Mouse (Mus musculus): ENCODE results near the gene Crmp1. TPM values are rescaled to one million over a fixed set of nuclear protein-coding genes. Genes with fewer than 3 reads are reported as not detected.

The Crmp1 gene
- polyA plus RNA-seq, 1 experiment = 8.0 TPM

- no peaks in the 10 kb centered on the region for H3K4me1 ChIP-seq (ENCODE audit: control insufficient read depth, insufficient read depth, low read length)
- H3K27me3 ChIP-seq (ENCODE audit: control insufficient read depth, insufficient read depth, low read length) = no peaks in the 10 kb centered on the region
- H3K27ac ChIP-seq (ENCODE audit: control insufficient read depth, insufficient read depth, low read depth, low read length) = no peak overlapping the region
- no peak for TF ChIP-seq POLR2A (IDR thresholded peaks at IDR 0.05; ENCODE audit: control insufficient read depth, low read depth, low read length)
- no peak for TF ChIP-seq CTCF (IDR thresholded peaks at IDR 0.05; ENCODE audit: control insufficient read depth, insufficient read depth, insufficient replicate concordance, low read depth, low read length)
- H3K36me3 ChIP-seq (ENCODE audit: control insufficient read depth, insufficient read depth, low read length) = no peaks in the 10 kb centered on the region
- no peak overlapping the region for H3K4me3 ChIP-seq (ENCODE audit: control insufficient read depth, low read depth, low read length)
Measured at GRCm38 (mm10) chr5:37296717-37297116, 55.0 kb downstream of the Crmp1 start.

GRCm38 (mm10) chr5:37298370-37298769, 56.6 kb downstream of the Crmp1 start:
- Histone ChIP-seq H3K4me1 (ENCODE audit: control insufficient read depth, insufficient read depth, low read length) (no peaks in the 10 kb centered on the region), H3K27ac (ENCODE audit: control insufficient read depth, insufficient read depth, low read depth, low read length) (no peak overlapping the region), H3K27me3 (ENCODE audit: control insufficient read depth, insufficient read depth, low read length) (no peaks in the 10 kb centered on the region), H3K4me3 (ENCODE audit: control insufficient read depth, low read depth, low read length) (no peak overlapping the region), H3K36me3 (ENCODE audit: control insufficient read depth, insufficient read depth, low read length) (no peaks in the 10 kb centered on the region)
- TF ChIP-seq POLR2A (IDR thresholded peaks at IDR 0.05; ENCODE audit: control insufficient read depth, low read depth, low read length) (no peak), CTCF (IDR thresholded peaks at IDR 0.05; ENCODE audit: control insufficient read depth, insufficient read depth, insufficient replicate concordance, low read depth, low read length) (peak; percentile 77; the same call in 1 of the 2 replicates)

- H3K27me3 ChIP-seq (ENCODE audit: control insufficient read depth, insufficient read depth, low read length) = no peaks in the 10 kb centered on the region
- no peak for TF ChIP-seq POLR2A (IDR thresholded peaks at IDR 0.05; ENCODE audit: control insufficient read depth, low read depth, low read length)
- no peak for TF ChIP-seq CTCF (IDR thresholded peaks at IDR 0.05; ENCODE audit: control insufficient read depth, insufficient read depth, insufficient replicate concordance, low read depth, low read length)
- H3K4me1 ChIP-seq (ENCODE audit: control insufficient read depth, insufficient read depth, low read length) = no peaks in the 10 kb centered on the region
- no peak overlapping the region for H3K27ac ChIP-seq (ENCODE audit: control insufficient read depth, insufficient read depth, low read depth, low read length)
- no peaks in the 10 kb centered on the region for H3K36me3 ChIP-seq (ENCODE audit: control insufficient read depth, insufficient read depth, low read length)
- H3K4me3 ChIP-seq (ENCODE audit: control insufficient read depth, low read depth, low read length) = no peak overlapping the region
Measured at GRCm38 (mm10) chr5:37310026-37310425, 68.3 kb downstream of the Crmp1 start.

- Histone ChIP-seq H3K4me3 (ENCODE audit: control insufficient read depth, low read depth, low read length) (no peak overlapping the region), H3K36me3 (ENCODE audit: control insufficient read depth, insufficient read depth, low read length) (no peaks in the 10 kb centered on the region), H3K27ac (ENCODE audit: control insufficient read depth, insufficient read depth, low read depth, low read length) (no peak overlapping the region), H3K4me1 (ENCODE audit: control insufficient read depth, insufficient read depth, low read length) (no peaks in the 10 kb centered on the region), H3K27me3 (ENCODE audit: control insufficient read depth, insufficient read depth, low read length) (no peaks in the 10 kb centered on the region)
- TF ChIP-seq CTCF (IDR thresholded peaks at IDR 0.05; ENCODE audit: control insufficient read depth, insufficient read depth, insufficient replicate concordance, low read depth, low read length) (no peak), POLR2A (IDR thresholded peaks at IDR 0.05; ENCODE audit: control insufficient read depth, low read depth, low read length) (no peak)
Measured at GRCm38 (mm10) chr5:37312980-37313722, 71.4 kb downstream of the Crmp1 start.

- no peaks in the 10 kb centered on the region for H3K36me3 ChIP-seq (ENCODE audit: control insufficient read depth, insufficient read depth, low read length)
- no peak overlapping the region for H3K27ac ChIP-seq (ENCODE audit: control insufficient read depth, insufficient read depth, low read depth, low read length)
- no peaks in the 10 kb centered on the region for H3K4me1 ChIP-seq (ENCODE audit: control insufficient read depth, insufficient read depth, low read length)
Measured at GRCm38 (mm10) chr5:37318715-37319114, 77.0 kb downstream of the Crmp1 start.

GRCm38 (mm10) chr5:37320174-37320573, 78.4 kb downstream of the Crmp1 start:
- TF ChIP-seq CTCF (IDR thresholded peaks at IDR 0.05; ENCODE audit: control insufficient read depth, insufficient read depth, insufficient replicate concordance, low read depth, low read length) (no peak), POLR2A (IDR thresholded peaks at IDR 0.05; ENCODE audit: control insufficient read depth, low read depth, low read length) (no peak)
- H3K4me3 ChIP-seq (ENCODE audit: control insufficient read depth, low read depth, low read length) = no peak overlapping the region
- no peaks in the 10 kb centered on the region for H3K4me1 ChIP-seq (ENCODE audit: control insufficient read depth, insufficient read depth, low read length)
- no peak overlapping the region for H3K27ac ChIP-seq (ENCODE audit: control insufficient read depth, insufficient read depth, low read depth, low read length)
- no peaks in the 10 kb centered on the region for H3K27me3 ChIP-seq (ENCODE audit: control insufficient read depth, insufficient read depth, low read length)
- no peaks in the 10 kb centered on the region for H3K36me3 ChIP-seq (ENCODE audit: control insufficient read depth, insufficient read depth, low read length)

More at GRCm38 (mm10) chr5:37318715-37319114, 77.0 kb downstream of the Crmp1 start:
- Histone ChIP-seq H3K27me3 (ENCODE audit: control insufficient read depth, insufficient read depth, low read length) (no peaks in the 10 kb centered on the region), H3K4me3 (ENCODE audit: control insufficient read depth, low read depth, low read length) (no peak overlapping the region)
- no peak for TF ChIP-seq POLR2A (IDR thresholded peaks at IDR 0.05; ENCODE audit: control insufficient read depth, low read depth, low read length)
- TF ChIP-seq CTCF (IDR thresholded peaks at IDR 0.05; ENCODE audit: control insufficient read depth, insufficient read depth, insufficient replicate concordance, low read depth, low read length) = no peak

- Histone ChIP-seq H3K4me1 (ENCODE audit: control insufficient read depth, insufficient read depth, low read length) (no peaks in the 10 kb centered on the region), H3K27ac (ENCODE audit: control insufficient read depth, insufficient read depth, low read depth, low read length) (no peak overlapping the region), H3K36me3 (ENCODE audit: control insufficient read depth, insufficient read depth, low read length) (no peaks in the 10 kb centered on the region), H3K4me3 (ENCODE audit: control insufficient read depth, low read depth, low read length) (no peak overlapping the region), H3K27me3 (ENCODE audit: control insufficient read depth, insufficient read depth, low read length) (no peaks in the 10 kb centered on the region)
- TF ChIP-seq POLR2A (IDR thresholded peaks at IDR 0.05; ENCODE audit: control insufficient read depth, low read depth, low read length) (no peak), CTCF (IDR thresholded peaks at IDR 0.05; ENCODE audit: control insufficient read depth, insufficient read depth, insufficient replicate concordance, low read depth, low read length) (no peak)
Measured at GRCm38 (mm10) chr5:37320761-37321160, 79.0 kb downstream of the Crmp1 start.

Measured in testis, adult 2 months (tissue).